Mouse (Mus musculus): Measurements from ENCODE around the gene Plet1. TPM values are rescaled to one million over a fixed set of nuclear protein-coding genes. Genes with fewer than 3 reads are reported as not detected.

The Plet1 gene
- not detected for total RNA-seq (2021)
- long read RNA-seq, experiment 1 = 0 reads
- long read RNA-seq, experiment 2 = 0 reads

DNA sequence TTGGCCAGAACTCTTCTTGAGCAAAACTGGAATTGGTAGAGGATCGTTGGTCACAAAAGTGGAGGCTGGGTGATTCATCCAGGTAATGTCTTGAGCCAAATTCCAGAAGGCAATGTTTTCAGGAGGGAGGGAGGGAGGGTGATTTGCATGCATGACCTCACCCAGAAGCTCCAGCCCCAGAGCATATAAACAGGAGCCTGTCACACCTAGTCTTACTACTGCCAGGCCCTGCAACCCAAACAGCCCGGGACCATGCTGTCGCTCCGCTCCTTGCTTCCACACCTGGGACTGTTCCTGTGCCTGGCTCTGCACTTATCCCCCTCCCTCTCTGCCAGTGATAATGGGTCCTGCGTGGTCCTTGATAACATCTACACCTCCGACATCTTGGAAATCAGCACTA, at the start of gene Plet1:
TSS of gene Plet1 (plus strand) at position 215 of the 400 bp plus-strand sequence.
- no peak for DNase-seq

DNA sequence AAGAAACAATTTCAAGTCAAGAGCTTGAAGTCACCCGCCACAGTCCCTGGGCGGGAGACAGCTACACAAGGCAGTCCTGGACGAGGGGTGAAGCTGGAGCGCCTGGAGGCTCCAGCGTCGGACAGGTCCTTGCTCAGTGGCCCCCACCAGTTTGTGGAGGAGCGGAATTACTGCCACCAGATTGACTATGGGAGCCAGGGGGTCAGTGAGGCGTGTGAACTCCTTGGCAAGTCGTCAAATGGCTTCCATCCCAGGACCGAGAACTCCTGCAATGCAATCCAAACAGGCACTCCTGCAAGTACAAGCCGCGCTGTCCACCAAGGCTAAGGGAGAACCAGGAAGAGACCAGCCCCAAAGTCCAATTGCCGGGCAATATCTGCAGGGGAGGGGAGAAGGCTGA, 45.3 kb upstream of the Plet1 start:
- DNase-seq = peak; percentile 22

DNA sequence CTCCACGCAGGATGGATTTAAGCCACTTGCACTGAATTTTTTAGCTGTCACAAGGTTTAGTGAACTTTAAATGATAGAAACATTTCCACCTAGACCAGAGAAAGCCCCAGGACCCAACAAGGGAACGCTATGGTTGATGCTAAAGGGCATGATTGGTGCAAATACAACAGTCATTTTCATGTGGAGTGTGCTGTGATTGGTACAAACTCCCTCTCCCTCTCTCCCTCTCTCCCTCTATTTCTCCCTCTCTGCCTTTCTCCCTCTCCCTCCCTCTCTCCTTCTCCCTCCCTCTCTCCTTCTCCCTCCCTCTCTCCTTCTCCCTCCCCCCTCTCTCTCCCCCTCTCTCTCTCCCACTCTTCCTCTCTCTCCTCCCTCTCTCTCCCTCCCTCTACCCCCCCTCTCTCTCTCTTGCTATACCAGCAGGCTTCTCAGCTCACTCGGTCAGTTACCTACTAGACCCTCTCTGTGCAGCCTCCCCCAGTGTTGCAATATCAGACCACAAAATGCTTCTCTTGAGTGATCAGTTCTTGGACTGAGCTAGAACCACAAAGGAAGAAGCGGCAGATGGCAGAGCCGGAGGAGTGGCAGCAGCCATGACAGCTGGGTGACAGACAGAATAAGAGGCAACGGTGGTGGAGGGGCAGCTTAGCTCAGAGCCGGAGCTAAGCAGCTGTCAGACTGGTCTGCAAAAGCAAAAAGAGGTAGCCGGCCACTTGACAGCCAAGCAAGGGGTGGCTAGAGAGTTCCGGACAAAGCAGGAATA, 42.7 kb upstream of the Plet1 start:
- no peak for DNase-seq

DNA sequence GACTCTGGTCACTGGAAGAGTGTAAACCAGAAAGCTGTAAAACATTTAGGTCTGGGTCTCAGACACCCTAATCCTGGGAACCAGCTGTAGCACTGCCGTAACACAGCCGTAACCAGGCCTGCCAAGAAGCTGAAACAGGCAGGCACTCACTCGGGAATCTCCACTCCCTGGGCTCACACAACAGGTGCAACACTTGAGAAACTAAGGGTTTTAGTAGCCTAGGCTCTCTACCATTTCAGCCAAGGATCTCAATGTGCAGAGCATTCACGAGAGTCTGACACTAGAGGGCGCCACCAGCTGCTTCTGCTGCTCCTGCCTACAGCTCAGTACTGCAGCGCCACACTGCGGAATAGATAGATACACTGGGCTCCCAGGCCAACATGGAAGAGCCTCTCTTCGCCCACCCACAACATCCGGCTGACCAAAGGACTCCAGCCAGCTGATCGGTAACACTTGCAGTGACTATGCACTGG, 42.0 kb upstream of the Plet1 start:
- peak; percentile 93 for DNase-seq

DNA sequence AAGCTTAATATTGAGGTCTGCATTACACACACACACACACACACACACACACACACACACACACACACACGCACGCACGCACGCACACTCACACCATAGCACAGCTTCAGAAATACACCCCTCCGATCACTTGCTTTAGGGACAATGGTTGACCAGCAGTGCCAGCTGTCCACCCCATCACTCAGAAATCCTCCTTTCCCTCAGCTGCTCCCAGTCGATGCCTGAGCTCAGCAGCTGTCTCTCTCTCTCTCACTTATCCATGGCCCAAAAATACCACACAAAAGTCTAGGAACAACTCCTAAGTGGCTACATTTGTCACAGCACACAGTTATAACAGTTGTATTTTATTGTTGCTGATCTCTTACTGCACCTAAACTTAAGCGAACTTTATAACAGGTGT, 36.7 kb upstream of the Plet1 start:
- no peak for DNase-seq

DNA sequence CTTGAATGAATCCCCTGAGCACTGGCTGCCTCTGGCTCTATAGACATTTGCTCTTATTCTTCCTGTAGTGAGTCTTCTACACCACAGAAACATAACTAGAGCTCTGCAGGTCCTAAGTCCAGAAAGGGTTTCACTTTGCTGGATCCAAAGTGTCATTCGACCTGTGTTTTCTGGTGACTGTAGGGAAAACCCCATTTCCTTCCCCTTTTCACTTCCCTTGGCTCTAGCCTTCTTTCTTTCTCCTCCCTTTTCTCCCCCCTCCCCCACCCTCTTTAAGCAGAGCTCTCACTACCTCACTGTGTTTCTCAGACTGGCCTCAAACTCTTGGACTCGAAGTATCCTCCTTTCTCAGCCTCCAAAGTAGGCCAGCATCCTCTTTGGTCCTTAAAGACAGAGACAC, 34.8 kb upstream of the Plet1 start:
- DNase-seq = no peak

DNA sequence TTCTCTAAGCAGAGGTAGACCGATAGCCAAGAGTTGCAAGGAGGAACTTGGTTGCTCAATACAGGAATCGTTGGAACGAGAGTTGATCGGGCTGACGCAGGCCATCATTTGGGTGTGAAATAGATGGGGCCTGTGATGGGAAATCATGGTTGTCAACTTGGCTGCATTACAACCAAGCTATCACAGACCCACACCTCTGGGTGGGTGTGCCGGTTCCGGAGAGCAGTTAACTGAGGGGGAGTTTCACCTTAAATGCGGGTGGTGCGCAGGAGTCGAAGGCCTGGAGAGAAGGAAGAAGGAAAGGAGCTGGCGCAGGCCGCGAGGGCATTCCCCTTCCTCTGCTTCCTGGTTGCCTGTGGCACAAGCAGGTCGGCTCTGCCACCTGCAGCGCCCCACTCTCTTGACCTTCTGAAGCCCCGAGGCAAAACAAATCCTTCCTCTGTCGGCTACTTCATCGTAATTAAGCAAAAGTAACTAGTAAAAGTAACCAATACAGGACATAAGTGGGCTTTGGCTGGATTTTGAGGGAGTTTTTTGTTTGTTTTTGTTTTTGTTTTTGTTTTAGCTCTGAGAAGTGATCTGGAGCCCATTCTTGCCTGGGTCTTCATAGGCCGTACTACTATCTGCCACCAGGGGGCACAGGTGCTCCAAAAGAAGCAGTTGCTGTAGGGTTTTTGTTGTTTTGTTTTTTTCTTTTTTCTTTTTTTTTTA, 31.7 kb upstream of the Plet1 start:
- DNase-seq = peak; percentile 80

DNA sequence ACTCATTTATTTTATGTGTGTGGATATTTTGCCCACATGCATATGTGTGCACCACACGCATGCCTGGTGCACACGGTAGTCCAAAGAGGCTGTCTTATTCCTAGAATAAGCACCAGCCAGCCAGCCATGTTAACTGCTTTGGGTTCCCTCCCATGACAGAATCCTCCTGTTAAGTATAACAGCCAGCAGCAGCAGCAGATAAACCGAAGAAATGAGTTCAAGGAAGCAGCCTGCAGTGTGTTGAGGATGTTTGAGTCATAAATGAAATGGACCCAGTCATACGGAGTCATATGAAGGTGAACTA, 31.2 kb upstream of the Plet1 start:
- no peak for DNase-seq

DNA sequence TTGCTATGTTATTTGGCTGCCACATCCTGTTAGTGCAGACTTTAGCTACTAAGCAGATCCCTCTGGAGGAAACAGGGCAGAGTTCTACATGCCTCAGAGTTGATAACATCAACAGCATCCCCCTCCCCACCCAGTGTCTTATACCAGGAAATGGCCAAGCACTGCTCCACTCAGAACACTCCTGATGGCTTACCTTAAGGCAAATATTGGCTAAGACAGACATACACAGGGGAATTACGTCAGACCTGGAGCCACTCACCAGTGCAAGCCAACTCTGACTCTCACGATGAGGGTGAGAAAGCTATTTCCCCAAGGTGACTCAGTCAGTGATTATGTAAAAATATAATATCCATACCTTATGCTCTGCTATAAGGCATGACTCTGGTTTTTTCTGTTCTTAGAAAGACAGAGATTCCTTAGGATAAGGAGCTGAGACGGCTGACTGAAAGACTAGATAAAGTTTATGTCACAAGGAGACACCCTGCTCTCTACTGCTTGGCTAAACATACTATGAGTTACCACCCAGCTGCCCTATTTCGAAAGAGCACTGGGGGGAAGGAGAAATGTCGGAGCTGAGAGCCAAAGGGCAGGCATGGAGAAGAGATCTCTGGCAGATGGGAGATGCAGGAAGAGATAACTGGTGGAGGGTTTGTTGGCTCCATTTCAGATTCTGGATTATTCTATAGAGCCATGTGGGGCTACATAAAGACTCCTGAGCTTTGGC, 23.8 kb upstream of the Plet1 start:
- DNase-seq = no peak

DNA sequence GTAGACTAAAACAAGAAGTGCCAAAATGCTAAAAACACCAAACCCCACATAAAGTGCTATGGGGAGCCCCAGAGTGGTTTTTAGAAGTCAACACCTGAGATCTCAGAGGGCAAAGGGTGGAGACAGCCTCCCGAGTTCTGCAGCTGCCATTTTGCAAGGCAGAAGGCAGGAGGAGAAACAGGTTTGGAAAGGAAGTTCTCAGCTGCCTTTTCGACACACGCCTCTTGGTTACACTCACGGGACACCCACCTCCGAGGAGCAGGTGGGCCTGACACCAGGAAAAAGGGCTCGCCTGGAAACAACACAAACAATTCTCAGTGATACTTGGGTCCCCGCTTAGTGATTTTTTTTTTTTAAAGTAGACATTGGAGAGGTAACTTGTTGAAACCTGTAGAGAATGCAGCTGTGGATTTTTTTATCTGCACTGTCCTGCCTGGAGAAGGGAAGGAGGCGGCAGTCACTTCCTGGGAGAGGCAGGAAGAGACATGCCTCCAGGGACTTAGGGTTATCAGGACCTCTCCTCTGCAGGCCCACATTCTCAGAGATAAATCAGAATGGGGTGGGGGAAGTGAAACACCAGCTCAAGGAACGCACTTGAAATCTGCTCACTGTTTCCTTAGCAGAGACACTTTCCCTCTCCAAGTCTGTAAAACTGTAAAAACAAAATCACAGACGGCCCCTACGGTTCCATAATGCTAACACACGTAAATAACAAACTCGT, 23.0 kb upstream of the Plet1 start:
- no peak for DNase-seq

DNA sequence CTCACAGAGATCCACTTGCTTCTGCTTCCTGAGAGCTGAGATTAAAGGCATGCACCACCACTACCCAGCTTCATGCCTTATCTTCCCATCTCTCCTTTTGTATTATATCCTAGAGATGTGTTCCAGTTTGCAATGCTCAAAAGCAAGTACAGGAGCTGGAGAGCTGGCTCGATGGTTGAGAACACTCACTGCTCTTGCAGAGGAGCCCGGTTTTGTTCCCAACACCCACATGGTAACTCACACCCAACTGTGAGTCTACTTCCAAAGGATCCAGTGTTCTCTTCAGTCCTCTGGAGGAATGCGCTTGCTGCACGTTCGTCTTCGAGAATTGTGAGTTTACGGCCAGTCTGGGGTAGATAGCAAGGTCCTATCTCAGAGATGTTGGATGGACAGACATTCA, 19.0 kb upstream of the Plet1 start:
- DNase-seq = no peak

DNA sequence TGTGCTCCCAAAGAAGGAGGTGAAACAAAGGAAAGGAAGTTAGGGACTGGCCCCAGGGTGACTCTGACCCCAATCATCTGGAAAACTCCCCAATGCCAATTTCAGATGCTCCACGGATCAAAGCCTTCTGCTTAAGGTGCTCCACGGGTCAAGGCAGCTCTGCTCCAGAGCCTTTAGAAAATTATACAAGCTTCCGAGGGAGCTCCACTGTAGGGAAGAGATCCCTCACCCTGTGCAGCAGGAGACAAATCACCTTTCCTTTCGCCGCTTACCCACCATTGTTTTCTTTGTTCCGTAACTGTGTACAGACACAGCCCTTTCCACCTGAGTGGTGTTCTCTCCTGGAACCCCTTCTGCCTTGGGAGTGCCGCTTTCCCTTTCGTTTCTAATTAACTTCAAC, 18.6 kb upstream of the Plet1 start:
- DNase-seq = no peak

DNA sequence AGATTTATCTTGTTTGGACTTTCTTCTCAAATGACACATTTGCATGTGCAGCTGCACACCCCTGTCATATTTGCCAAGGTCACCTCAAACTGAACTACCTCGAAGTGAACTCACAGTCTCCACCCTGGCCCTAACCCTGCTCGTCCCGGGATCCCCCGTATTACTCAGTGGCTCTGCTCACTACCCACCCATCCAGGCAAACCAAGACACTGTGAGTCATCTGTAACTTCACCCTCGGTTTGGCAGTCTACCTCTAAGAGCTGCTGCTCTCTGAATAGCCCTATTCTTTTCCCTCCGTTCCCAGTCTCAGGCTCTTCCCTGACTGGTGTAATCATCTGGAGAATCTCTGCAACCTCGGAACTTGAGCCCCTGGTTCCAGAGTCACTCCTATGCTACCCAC, 17.7 kb upstream of the Plet1 start:
- no peak for DNase-seq

DNA sequence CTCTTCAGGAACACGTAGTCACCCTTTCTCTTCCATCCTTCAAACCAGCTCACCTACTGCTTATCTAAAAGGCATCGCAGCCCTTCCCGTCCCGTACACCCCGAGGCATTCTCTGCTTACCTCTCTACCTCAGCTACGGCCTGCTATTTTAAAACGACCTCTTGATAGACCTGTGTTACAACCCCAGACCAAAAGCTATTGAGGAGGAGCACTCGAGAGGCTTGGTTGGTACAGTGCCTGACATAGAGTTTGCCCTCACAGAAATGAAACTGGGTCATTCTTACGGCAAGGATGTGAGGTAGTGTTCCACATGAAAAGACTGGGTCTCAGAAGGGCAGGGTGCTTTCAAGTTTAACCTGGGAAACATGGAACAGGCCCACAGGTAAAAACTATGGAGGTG, 17.1 kb upstream of the Plet1 start:
- DNase-seq = no peak

DNA sequence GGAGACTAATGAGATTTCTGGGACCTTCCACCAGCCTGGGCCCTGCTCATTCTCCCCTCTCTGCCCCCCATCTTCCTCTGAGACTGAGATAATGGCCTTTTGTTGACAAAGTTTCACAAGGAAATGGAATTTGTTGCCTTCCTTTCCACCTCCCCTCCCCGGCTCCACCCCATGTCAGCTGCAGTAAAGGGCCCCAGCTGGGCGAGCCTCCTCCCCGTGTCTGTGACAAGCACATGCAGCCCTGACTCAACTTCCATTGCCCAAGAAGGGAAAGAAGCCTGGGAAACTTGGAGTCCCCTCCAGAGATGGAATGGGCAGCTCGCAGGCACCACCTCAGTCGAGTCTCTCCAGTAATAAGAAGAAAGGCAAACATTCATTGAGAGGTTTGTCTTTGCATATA, 15.5 kb upstream of the Plet1 start:
- DNase-seq = peak; percentile 13

DNA sequence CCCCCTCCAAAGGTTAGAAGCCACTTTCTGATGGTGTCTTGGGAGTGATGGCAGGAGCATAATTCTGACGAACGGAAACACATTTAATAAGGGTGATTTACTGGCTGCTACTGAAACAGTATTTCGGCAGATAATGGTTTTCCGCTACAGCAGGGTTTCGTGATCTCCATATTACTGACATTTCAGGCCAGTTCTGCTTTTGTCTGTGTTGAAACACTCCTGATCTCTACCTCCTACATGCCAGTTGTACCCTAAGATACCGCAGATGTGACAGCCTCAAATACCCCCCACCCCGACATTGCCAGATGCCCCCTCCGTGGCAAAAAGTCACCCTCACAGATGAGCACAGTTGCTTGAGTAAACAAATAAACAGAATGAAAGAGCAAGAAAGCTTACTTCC, 14.8 kb upstream of the Plet1 start:
- DNase-seq = no peak

DNA sequence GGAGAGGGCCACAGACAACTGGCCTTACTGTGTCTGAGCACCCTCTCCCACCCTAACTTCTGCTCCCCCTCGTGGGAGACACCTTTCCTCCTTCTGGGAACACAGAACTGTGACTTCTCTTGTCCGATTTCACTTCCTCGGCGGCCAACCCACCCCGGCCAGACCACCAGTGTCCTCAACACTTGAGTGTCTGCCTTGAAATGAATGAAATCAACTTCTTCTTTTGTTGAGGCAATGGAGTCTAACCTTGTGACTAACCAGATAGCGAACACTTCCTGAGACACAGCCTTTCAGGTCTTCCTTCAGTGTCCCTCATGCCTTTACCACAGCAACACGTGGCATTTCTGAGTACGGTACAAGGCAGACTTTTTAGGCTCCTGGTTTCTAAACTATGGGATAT, 11.6 kb upstream of the Plet1 start:
- no peak for DNase-seq

DNA sequence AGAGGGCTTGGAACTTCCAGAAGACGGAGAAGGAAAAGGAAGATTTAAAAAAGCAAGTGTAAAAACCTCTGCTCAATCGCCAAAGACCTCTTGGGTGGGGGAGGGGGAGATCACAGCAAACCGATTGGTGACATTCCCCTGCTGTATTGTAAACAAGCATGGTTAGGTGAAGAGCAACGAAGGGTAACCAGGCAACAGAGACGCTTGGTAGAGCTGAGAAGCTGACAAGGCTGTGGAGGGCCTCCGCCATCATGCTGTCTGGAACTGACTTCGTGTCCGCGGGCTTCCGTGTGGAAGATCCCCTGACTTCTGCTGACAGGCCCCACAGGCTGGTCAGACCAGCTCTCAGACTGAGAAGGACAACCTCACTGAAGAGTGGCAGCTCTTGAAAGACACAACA, 8.8 kb upstream of the Plet1 start:
- DNase-seq = no peak

DNA sequence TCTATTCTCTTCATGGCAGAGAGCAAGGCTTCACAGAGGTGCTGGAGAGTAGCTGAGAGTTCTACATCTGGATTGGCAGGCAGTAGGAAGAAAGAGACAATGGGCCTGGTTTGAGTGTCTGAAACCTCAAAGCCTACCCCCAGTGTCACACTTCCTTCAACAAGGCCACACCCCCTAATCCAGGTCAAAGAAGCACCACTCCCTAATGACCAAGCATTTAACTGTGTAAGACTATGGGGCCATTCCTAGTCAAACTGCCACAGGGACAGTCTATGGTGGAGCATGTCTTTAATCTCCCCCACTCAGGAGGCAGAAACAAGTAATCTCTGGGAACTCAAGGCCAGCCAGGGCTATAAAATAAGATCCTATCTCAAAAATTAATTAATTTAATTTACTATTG, 3.5 kb upstream of the Plet1 start:
- DNase-seq = no peak

DNA sequence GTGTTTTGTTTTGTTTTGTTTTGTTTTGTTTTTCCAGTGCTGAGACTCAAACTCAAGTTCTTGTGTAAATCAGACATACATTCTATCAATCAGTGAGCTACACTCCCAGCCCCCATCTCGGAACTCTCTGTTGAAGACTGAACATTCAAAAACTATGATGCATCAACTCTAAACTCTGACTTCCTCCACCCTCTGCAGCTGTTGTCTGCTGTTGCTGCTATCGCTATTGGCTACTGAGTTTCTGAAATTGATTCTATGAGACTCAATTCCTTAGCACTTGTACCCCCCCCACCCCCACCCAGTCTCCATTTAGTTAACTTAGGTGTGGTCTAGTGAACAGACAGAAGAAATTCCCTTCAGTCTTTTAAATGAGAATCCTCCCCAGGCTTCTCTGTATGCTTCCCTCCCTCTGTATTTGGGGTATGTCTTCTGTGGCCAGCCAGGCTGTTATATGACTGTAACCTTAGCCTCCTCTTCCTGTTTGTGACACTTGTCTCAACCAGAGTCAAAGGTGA, 2.7 kb upstream of the Plet1 start:
- DNase-seq = no peak

DNA sequence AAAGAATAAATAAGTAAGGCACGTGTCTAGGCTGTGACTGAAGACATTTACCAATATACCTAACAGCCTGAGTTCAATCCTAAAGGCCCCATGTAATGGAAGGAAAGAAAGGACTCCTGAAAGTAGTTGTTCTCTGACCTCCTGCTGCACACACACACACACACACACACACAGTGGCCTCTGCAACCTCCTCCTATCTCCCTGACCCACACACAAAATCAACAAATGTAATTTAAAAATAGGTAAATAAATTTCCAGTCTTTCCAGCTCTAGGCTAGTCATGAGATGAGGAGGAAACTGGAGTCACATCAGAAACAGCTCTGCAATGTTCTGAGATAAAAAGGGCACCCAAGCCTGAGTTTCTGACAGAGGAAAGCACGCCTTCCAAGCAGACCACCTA, 548 bp upstream of the Plet1 start:
- no peak for DNase-seq

DNA sequence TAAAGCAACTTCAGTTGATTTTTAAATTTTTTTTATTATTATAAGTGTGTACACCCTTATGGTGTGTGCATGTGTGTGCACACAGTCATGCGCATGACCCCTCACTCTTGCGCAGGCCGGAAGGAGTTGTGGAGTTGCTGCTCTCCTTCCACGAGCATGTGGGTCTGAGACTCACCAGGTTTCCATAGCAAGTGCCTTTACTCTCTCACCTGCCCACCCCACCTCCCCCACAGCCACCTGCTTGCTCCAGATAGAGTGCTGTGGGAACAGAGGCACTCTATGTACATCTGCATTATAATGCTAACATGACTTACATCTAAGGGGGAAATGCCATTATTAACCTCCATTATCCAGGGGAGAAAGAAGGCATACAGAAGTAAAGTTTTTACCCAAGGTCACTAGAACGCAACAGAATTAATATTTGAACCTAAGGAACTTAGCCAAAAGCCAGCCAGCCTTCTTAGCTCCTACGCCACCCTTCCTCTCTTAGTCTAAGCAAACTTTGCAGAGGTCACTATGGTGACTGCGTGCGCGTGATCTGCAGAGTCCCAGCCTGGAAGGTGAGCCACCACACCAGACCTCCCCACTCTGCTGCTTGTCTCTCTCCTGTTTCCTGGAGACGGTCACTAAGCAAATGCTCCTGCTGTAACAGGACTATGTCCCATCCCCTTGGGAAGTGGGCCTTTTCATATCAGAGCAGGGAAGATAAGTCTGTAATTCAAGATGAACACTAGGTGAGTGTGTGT, 1.3 kb downstream of the Plet1 start:
- DNase-seq = no peak
